Mouse (Mus musculus) kidney, embryonic 15.5 days (tissue): ENCODE measurements around the gene 2900011O08Rik. TPM values are rescaled to one million over a fixed set of nuclear protein-coding genes. Genes with fewer than 3 reads are reported as not detected.

ENCODE experiments used
- ATAC-seq: fragments of 200-750 bp; cut with Nextera tagmentation; replicated peaks from 2 replicates; pipeline ENCODE4 v1.8.0; 2017; ENCODE audit warnings: moderate TSS enrichment; ENCODE audit not compliant: low FRiP score
- H3K27ac ChIP-seq: fragments of 300-500 bp; sonication (generic); 2 replicates; pipeline ENCODE4 v1.5.1; 2015; ENCODE audit warnings: mild to moderate bottlenecking, inconsistent platforms
- H3K27me3 ChIP-seq: fragments of 300-500 bp; sonication (generic); 2 replicates; pipeline ENCODE4 v1.6.1; 2015; ENCODE audit warnings: inconsistent platforms
- H3K36me3 ChIP-seq: fragments of 300-500 bp; sonication (generic); 2 replicates; pipeline ENCODE4 v1.6.1; 2015; ENCODE audit warnings: inconsistent platforms
- H3K4me1 ChIP-seq: fragments of 300-500 bp; sonication (generic); 2 replicates; pipeline ENCODE4 v1.6.1; 2015; ENCODE audit warnings: inconsistent platforms
- H3K4me2 ChIP-seq: fragments of 300-500 bp; sonication (generic); 2 replicates; pipeline ENCODE4 v1.6.1; 2015; ENCODE audit warnings: moderate library complexity, mild to moderate bottlenecking, inconsistent platforms
- H3K4me3 ChIP-seq: fragments of 300-500 bp; sonication (generic); replicated peaks from 2 replicates; pipeline ENCODE4 v1.5.1; 2015; ENCODE audit warnings: mild to moderate bottlenecking, inconsistent platforms
- H3K9ac ChIP-seq: fragments of 300-500 bp; sonication (generic); 2 replicates; pipeline ENCODE4 v1.6.1; 2015; ENCODE audit warnings: mild to moderate bottlenecking, inconsistent platforms
- H3K9me3 ChIP-seq: fragments of 300-500 bp; sonication (generic); replicated peaks from 2 replicates; pipeline ENCODE4 v1.6.1; 2016; ENCODE audit warnings: inconsistent platforms
- WGBS: fragments of 180-500 bp; shearing (Covaris S2); methylation state at CpG from one replicate; pipeline ENCODE4 v1.1.7; 2015; ENCODE audit warnings: mixed read lengths; 5-methylcytosine and 5-hydroxymethylcytosine counted together
- polyA plus RNA-seq: library from polyadenylated mRNA; unstranded; fragments of >200 nt; fragmentation: Nextera tagmentation; extraction: Ambion mirVana; gene quantifications from 2 replicates; pipeline ENCODE4 v1.2.1, GENCODE M21; 2015

The 2900011O08Rik gene
- polyA plus RNA-seq, 1 experiment from 2014 or later: 2.2 TPM

- no peaks in the 10 kb centered on the region for H3K27me3 ChIP-seq
- ATAC-seq: no peak
- H3K4me2 ChIP-seq: no peak overlapping the region
- WGBS: 80% methylated on average over 2 of the region's 2 CpGs
- no peak overlapping the region for H3K4me3 ChIP-seq
- no peak overlapping the region for H3K27ac ChIP-seq
- peaks cover 4% of the 10 kb centered on the region; the same call in 1 of the 2 replicates for H3K4me1 ChIP-seq
- no peaks in the 10 kb centered on the region for H3K9me3 ChIP-seq
- H3K36me3 ChIP-seq: no peaks in the 10 kb centered on the region
- no peak overlapping the region for H3K9ac ChIP-seq
Observed at GRCm38 (mm10) chr16:14008081-14008480, 21.7 kb downstream of the 2900011O08Rik start.

DNA sequence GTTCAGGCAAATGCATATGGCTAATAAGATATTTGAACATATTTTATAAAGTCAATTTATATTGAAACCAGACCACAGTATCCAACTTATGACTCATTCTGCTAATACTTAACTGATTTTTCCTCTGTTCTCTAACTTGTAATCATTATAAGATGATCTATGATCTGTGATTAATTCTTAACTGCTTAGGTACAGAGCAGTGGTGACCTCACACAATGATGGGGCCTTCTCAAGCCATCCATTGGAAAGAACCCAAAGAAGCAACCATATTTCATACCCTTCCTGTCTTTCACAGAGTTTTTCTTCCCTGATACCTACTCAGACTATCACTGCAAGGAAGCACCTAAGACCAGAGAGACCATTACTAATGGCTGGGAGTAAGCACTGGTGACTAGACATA is 22.3 kb downstream of the 2900011O08Rik start:
- Histone ChIP-seq H3K4me3 (no peak overlapping the region), H3K9me3 (no peaks in the 10 kb centered on the region), H3K27ac (no peak overlapping the region), H3K9ac (no peak overlapping the region), H3K4me2 (no peak overlapping the region), H3K4me1 (peaks cover 4% of the 10 kb centered on the region; the same call in 1 of the 2 replicates), H3K36me3 (no peaks in the 10 kb centered on the region), H3K27me3 (no peaks in the 10 kb centered on the region)
- ATAC-seq: no peak

DNA sequence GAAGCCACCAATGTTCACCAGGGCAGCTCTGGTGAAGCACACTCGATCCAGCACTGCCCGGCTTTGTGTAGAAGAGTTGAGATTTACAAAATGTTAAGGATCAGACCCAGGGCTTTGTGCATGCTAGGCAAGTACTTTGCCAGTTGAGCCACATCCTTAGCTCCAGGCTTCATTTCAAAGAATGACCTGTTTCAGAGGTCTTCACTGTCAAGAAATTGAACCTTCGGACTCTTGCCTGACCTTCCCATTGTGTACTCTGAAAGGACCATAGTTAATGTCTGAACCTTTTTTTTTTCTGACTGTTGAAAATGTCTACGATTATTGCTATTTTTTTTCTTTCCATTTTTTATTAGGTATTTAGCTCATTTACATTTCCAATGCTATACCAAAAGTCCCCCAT is 23.6 kb downstream of the 2900011O08Rik start:
- Histone ChIP-seq H3K9ac (no peak overlapping the region), H3K27me3 (no peaks in the 10 kb centered on the region), H3K4me3 (no peak overlapping the region), H3K4me2 (no peak overlapping the region), H3K36me3 (no peaks in the 10 kb centered on the region), H3K4me1 (no peaks in the 10 kb centered on the region), H3K27ac (no peak overlapping the region), H3K9me3 (no peaks in the 10 kb centered on the region)
- WGBS: 86% methylated on average over 4 of the region's 4 CpGs
- ATAC-seq: no peak

DNA sequence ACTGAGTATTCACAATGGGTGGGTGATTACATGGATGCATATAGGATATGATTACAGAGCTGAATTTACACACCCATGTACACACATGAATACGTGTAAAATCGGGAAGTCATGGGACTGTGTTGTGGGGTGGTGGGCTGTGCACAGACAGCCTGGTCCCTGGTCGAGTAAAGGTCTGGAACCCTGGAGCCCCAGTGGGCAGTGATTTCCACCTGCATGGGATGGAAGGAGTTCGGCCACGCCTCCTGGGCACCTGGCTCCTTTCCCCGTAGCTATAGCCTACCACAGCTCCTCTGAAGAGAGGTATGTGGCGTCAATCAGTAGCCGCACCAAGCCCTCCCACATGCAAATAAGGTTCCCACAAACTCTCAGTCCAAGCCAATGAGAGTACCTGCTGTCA is 30.9 kb downstream of the 2900011O08Rik start:
- no peak for ATAC-seq
- Histone ChIP-seq H3K27ac (no peak overlapping the region), H3K9me3 (no peaks in the 10 kb centered on the region), H3K4me3 (no peak overlapping the region), H3K4me1 (no peaks in the 10 kb centered on the region), H3K27me3 (no peaks in the 10 kb centered on the region), H3K9ac (no peak overlapping the region), H3K36me3 (no peaks in the 10 kb centered on the region), H3K4me2 (no peak overlapping the region)
- 87% methylated on average over 8 of the region's 8 CpGs for WGBS

GRCm38 (mm10) chr16:14021166-14021822 is 34.9 kb downstream of the 2900011O08Rik start:
- WGBS: 74% methylated on average over 3 of the region's 3 CpGs
- H3K4me1 ChIP-seq: no peaks in the 10 kb centered on the region
- H3K4me2 ChIP-seq: no peak overlapping the region
- H3K27me3 ChIP-seq: no peaks in the 10 kb centered on the region
- no peaks in the 10 kb centered on the region for H3K9me3 ChIP-seq
- H3K9ac ChIP-seq: no peak overlapping the region
- no peak overlapping the region for H3K4me3 ChIP-seq
- no peak overlapping the region for H3K27ac ChIP-seq
- no peak for ATAC-seq
- H3K36me3 ChIP-seq: no peaks in the 10 kb centered on the region

- no peak overlapping the region for H3K4me3 ChIP-seq
- no peaks in the 10 kb centered on the region for H3K27me3 ChIP-seq
- 69% methylated on average over 2 of the region's 2 CpGs for WGBS
- no peaks in the 10 kb centered on the region for H3K36me3 ChIP-seq
- no peak overlapping the region for H3K27ac ChIP-seq
- ATAC-seq: no peak
- H3K4me1 ChIP-seq: no peaks in the 10 kb centered on the region
- no peak overlapping the region for H3K9ac ChIP-seq
- H3K4me2 ChIP-seq: no peak overlapping the region
- no peaks in the 10 kb centered on the region for H3K9me3 ChIP-seq
Observed at GRCm38 (mm10) chr16:14025091-14025990, 38.9 kb downstream of the 2900011O08Rik start.

GRCm38 (mm10) chr16:14029072-14029471 is 42.7 kb downstream of the 2900011O08Rik start:
- ATAC-seq: no peak
- H3K9ac ChIP-seq: no peak overlapping the region
- H3K27ac ChIP-seq: no peak overlapping the region
- H3K4me2 ChIP-seq: no peak overlapping the region
- no peak overlapping the region for H3K4me3 ChIP-seq
- H3K4me1 ChIP-seq: no peaks in the 10 kb centered on the region
- no peaks in the 10 kb centered on the region for H3K27me3 ChIP-seq
- H3K9me3 ChIP-seq: no peaks in the 10 kb centered on the region
- WGBS: 62% methylated on average over 2 of the region's 2 CpGs
- no peaks in the 10 kb centered on the region for H3K36me3 ChIP-seq

GRCm38 (mm10) chr16:14029851-14030250 is 43.4 kb downstream of the 2900011O08Rik start:
- no peak overlapping the region for H3K27ac ChIP-seq
- no peak overlapping the region for H3K4me2 ChIP-seq
- H3K27me3 ChIP-seq: no peaks in the 10 kb centered on the region
- no peaks in the 10 kb centered on the region for H3K9me3 ChIP-seq
- no peak overlapping the region for H3K4me3 ChIP-seq
- no peak for ATAC-seq
- H3K9ac ChIP-seq: no peak overlapping the region
- 91% methylated on average over 2 of the region's 2 CpGs for WGBS
- no peaks in the 10 kb centered on the region for H3K4me1 ChIP-seq
- no peaks in the 10 kb centered on the region for H3K36me3 ChIP-seq

- WGBS: 88% methylated on average over 4 of the region's 4 CpGs
- Histone ChIP-seq H3K27ac (no peak overlapping the region), H3K27me3 (no peaks in the 10 kb centered on the region), H3K36me3 (no peaks in the 10 kb centered on the region), H3K4me2 (no peak overlapping the region), H3K4me1 (no peaks in the 10 kb centered on the region), H3K9ac (no peak overlapping the region), H3K9me3 (no peaks in the 10 kb centered on the region), H3K4me3 (no peak overlapping the region)
- no peak for ATAC-seq
Observed at GRCm38 (mm10) chr16:14030650-14031049, 44.2 kb downstream of the 2900011O08Rik start.

DNA sequence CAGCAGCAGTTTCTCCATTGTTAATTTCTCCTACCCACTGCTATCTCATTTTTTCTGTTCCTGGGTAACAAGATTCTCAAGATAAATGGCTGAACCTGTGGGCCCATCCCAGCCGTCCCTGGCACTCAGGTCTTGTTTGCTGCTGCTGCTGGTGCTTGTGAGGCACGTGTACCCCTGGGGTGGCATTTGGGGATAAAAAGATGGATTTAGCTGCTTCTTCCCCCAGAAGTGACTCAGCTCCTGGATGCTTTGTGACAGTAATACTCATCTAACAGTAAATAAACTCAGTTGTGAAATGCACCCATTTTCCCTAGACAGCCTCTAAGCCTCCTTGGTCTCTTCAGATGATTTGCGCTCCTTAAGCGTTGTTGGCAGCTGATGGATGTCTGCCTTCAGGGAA is 46.7 kb downstream of the 2900011O08Rik start:
- WGBS: 83% methylated on average over 4 of the region's 4 CpGs
- Histone ChIP-seq H3K27me3 (no peaks in the 10 kb centered on the region), H3K4me3 (no peak overlapping the region), H3K9ac (no peak overlapping the region), H3K4me2 (no peak overlapping the region), H3K27ac (no peak overlapping the region), H3K4me1 (no peaks in the 10 kb centered on the region), H3K36me3 (no peaks in the 10 kb centered on the region), H3K9me3 (no peaks in the 10 kb centered on the region)
- no peak for ATAC-seq

- H3K27me3 ChIP-seq: no peaks in the 10 kb centered on the region
- H3K9ac ChIP-seq: no peak overlapping the region
- H3K36me3 ChIP-seq: no peaks in the 10 kb centered on the region
- ATAC-seq: no peak
- no peak overlapping the region for H3K27ac ChIP-seq
- H3K9me3 ChIP-seq: no peaks in the 10 kb centered on the region
- H3K4me1 ChIP-seq: no peaks in the 10 kb centered on the region
- 84% methylated on average over 2 of the region's 2 CpGs for WGBS
- no peak overlapping the region for H3K4me3 ChIP-seq
- no peak overlapping the region for H3K4me2 ChIP-seq
Observed at GRCm38 (mm10) chr16:14042421-14042820, 56.0 kb downstream of the 2900011O08Rik start.

- no peaks in the 10 kb centered on the region for H3K9me3 ChIP-seq
- no peak overlapping the region for H3K4me2 ChIP-seq
Observed at GRCm38 (mm10) chr16:14044695-14045094, 58.3 kb downstream of the 2900011O08Rik start.

More at GRCm38 (mm10) chr16:14044695-14045094, 58.3 kb downstream of the 2900011O08Rik start:
- no peak overlapping the region for H3K4me3 ChIP-seq
- H3K4me1 ChIP-seq: no peaks in the 10 kb centered on the region
- H3K27me3 ChIP-seq: no peaks in the 10 kb centered on the region
- ATAC-seq: no peak
- no peak overlapping the region for H3K27ac ChIP-seq
- no peaks in the 10 kb centered on the region for H3K36me3 ChIP-seq
- WGBS: 87% methylated on average over 8 of the region's 8 CpGs
- H3K9ac ChIP-seq: no peak overlapping the region
